Mouse (Mus musculus): ENCODE results near the gene Enpp1.

The Enpp1 gene

DNA sequence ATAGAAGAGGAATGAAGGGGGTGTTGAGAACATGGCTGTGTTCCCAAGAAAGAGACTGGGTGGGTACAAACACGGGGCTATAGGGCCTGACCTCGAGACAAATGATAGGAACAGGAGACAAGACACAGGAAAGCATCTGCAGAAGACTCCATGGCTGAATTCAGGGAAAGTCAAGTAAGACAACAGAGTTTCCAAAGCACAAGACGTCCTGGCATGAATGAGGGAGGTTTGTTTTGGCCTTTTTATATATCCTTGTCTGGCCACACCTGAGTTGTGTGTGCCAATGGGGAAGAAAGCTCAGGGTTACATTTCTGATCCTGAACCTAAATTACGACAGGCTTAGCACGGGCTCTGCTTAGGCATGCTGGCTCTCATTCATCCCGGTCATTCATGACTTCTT lies 4.2 kb downstream of the Enpp1 start:
- peak; percentile 69 for DNase-seq

DNA sequence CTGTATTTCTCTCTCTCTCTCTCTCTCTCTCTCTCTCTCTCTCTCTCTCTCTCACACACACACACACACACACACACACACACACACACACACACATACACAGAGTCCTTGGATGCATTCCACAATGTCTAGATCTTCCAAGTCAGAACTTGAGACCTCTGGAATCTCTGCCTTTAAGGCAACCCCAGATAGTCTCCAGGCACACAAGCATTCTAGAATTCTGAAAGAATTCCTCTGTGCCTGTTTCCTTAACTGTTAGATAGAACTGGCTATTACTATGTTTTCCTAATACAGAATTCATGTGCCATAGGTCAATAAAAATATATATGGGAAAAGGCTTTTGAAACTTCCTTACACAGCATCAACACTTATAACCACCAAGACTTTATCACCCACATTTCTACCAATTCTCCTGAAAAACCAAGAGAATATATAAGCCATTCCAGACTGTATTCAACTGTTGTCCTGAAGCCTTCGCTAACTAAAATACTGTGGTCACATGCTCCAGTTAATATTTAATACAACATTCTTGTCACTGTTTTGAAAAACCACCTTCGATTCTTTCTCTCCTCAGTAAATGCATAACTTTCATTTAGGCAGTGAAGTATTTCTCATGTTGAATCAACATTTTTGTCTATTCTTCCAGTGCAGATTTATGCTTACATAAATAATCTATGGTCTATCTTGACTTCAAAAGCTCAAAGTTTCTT lies 5.4 kb downstream of the Enpp1 start:
- DNase-seq, result no peak

DNA sequence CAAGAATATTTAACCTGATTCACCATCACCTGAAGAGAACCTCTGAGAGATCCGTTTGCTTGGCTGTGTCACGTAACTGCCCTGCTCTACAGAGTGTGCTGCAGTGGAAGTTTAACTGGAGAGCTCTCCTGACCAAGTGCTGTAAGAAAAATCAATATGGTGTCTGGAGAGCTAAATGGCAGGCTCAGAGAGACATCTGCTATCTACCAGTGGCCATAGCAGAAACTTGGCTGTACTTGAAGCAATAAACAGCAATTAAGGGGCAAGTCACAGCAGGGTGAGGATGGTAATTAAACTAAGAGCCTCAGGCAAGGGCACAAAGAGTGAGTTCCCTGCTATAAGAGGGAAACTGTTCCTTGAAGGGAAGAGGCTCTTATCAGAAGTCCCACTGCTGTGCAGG lies 9.3 kb downstream of the Enpp1 start:
- DNase-seq, result no peak

DNA sequence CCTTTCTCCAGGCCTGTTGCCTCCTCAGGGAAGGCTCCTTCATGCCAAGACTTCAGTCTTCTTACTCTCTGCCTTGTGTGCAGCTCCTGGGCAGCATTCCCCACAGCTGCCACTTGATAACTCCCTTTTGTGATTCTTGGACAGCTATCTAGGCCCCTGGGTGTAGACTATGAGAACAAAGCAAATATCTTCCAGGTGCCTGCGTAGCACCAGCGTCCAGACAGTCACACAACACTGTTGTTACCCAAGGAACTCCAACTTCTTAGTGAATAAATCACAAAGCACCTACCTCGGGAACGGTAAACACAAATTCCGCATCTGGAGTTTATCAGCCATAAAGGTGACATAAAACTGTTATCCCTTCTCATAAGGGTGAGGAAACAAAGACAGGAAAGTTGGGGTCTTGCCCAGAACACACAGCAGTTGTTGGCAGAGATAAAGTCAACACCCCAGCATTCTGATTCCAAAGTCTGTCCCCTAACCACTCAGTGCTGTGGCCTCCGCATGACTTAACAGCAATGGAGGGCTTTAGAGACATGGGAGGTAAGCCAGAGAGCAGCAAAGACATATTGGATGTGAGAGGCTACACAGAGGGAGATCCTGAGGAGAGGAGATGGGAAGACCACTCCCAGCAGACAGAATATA lies 13.7 kb downstream of the Enpp1 start:
- peak; percentile 91 for DNase-seq

DNA sequence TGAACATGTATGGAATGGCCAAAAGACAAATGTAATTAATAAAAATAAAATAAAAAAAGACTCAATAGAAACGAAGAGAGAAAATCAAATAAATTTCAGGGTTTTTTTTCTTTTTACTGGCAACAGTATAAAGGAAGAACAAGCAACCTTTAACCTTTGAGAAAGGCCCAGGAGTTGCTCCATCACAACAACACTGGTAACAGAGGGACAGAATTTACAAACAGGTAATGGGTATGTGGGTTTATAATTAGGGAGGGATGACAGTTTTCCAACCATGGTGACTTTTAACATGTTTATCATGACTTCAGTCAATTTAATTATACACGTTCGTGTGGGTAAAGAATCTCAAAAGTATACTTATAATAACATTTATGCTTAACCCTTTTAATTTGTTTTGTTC lies 15.2 kb downstream of the Enpp1 start:
- no peak for DNase-seq

DNA sequence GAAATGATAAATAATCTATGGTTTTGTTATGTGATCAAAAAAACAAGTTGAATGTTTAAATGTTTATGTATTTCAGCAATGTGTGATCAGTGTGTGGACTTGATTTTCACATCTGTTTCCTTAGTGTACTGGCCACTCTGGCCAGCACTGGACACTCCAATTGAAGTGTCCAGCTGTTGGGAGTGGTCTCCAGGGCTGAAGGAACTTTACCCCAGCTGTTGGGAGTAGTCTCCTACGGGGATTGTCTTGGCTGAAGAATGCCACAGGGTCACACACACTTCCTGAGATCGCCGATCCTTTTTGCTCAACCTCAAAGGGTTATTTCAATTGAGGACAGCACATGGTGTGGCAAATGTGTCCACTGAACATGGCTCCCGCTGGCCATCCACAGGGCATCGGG lies 16.2 kb downstream of the Enpp1 start:
- peak; percentile 94 for DNase-seq

DNA sequence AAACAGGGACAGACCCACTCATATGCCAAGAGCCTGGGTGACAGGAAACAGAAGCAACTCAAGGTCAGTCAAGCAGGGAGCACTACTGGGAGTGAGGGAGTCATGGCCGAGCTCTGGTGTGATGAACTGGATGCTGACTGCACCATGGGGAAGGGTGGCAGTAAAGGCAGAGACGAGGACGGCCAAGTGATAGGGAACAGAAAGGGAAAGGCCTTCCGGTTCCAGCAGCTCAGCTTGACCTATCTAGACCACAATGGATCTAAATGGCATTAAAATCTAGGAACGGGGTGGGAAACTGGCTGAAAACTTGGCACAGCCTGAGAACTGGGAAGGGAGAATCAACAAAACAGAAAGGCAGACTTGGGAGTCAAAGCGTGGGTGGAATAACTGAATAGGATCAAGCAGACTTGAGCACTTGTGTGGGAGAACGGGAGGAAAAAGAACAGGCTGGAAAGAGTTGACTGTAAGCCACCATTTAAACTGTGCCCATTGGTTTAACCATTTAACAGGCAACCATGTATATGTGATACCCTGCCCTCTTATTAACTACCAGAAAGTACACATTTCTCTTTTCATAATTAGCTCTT lies 29.3 kb downstream of the Enpp1 start:
- DNase-seq, result peak; percentile 87

DNA sequence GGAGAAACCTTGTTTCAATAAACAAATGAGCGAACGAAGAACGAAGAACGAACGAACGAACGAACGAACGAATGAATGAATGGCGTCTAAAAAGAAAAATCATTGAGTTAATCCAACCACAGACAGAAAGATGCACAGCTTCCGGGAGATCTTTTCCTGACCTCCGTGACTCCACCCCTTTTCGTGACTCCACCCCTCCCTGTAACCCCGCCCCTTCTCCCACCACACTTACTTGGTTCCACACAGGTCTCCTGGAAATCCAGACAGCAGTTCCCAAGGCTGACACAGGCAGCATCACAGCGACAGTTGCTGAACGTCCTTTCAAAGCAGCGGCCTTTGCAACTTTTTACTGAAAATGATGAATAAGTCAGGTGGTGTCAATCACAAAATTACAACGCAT lies 34.3 kb downstream of the Enpp1 start:
- DNase-seq, result no peak

DNA sequence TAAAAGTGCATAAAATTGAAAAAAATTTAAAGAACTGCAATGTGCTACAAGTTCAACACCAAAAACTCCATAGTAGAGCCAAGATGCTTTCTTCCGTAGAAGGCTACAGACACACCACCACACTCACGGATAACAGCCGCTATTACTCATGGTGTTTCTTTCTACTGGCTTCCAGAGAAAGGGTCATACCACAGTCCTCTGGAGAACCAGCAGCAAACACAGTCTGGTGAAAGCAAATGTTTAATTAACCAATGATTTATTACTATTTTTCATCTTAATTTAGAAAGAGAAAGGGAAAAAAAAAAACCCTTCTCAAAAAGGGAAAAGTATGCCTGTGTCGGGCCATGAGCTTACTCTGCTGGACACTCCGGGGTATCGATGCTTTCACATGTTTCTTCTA lies 37.7 kb downstream of the Enpp1 start:
- no peak for DNase-seq

DNA sequence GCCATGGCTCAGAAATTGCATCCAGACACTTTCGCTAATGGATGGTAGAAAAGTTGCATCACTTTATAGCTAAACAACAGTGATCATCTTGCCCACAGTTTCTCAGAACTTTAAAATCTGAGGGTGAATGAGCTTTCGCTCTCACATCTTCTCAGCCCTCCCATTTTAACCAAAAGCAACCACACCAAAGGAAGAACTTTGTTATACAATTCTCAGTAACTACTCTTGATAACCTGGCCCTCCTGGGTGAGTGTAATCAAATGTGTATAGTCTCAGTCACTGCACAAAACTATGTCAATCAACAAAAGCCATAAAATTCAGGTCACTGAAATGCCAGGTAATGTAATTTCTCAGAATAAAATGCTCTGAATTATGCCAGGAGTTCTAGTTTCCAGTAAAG lies 39.0 kb downstream of the Enpp1 start:
- DNase-seq, result no peak

DNA sequence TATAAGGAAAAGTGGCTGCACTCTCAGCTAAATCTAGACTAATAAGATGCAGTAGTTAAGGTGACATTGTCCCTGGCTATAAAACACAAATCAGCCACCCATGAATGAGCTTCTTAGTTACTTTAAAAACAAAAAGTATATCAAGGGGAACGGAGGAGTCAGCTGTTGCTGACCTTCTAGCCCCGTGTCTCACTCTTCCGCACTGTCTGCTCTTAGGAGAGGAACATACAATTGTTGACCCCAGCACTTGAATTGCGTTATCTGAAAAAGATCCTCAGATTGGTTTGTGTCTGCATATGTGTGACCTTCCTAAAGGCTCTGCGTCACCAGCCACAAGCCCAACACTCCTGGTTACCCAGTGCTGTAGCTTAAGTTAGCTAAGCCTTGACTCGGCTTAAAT lies 41.4 kb downstream of the Enpp1 start:
- no peak for DNase-seq

DNA sequence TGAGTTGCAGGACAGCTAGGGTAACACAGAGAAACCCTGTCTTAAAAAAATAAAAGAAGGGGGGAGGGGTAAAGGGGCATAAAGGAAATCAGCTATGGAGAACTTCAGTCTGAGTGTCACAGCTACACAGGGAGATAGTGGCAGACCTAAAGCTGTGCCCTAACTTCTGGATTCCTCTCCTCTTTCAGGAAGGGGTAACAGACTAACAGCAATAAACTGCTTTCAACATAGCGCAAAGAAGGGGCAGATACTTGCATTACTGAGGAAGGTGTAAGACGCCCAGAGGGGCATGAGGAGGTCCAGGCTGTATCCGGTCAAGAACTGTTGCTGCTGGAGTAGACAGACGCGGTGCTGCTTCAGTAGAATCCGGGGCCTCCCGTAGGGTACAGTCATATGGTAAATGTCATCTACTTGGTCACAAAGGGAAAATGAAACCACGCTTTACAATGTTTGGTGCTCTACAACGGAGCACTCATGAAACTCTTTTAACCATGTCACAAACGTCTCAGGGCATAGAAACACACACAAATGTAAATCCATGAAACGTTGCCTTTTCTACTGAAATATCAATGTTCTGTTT lies 60.9 kb downstream of the Enpp1 start:
- DNase-seq, result no peak

DNA sequence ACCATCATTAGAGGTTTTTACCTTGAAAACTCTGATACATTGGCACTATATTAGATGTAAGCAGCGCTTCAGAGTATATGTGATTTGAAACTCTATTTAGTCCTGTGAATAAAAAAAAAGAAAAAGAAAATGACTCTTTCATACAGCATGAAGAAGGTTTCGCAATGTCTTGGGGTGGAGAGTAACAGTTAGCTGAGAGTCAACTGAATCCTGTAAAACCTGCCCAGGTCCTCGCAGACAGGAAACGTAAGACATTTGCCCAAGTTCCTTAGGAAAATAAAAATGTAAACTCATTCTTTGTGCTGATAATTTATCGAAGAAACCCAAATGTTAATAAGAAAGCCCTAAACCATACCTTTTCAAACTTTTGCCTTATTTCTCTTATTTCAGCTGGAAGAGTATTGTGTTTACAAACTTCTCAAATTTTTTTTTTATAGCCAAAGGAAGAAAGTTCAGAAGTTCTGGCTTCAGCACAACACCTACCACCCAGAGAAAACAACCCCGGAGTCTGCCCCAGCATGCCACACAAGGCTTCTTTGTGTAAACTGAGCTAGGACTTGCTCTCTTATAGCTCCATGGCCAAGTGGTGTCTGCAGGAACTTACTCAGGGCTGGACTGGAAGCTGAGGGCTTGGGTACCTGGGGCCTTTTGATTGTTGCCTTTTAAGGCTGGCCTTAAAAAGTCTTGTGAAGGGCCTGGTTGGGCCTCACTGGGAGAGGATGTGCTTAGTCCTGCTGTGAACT lies 63.8 kb downstream of the Enpp1 start:
- DNase-seq, result no peak

DNA sequence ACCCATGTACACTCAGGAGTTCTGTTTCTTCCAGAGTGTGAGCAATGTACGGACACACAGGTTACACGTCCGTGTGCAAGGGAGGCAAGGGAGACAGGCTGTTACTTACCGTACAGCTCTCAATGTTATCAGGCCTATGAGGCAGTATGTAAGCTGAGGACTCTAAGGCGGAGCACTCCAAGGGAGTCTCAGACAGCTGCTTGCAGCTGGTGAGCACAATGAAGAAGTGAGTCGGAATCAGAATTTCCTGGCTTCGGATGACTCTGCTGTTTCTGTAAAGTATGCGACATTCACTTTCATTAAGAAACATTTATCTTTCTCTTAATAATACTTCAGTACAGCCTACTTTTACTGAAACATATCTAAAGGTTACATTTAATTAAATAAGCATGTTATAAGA lies 66.8 kb downstream of the Enpp1 start:
- peak; percentile 96 for DNase-seq

DNA sequence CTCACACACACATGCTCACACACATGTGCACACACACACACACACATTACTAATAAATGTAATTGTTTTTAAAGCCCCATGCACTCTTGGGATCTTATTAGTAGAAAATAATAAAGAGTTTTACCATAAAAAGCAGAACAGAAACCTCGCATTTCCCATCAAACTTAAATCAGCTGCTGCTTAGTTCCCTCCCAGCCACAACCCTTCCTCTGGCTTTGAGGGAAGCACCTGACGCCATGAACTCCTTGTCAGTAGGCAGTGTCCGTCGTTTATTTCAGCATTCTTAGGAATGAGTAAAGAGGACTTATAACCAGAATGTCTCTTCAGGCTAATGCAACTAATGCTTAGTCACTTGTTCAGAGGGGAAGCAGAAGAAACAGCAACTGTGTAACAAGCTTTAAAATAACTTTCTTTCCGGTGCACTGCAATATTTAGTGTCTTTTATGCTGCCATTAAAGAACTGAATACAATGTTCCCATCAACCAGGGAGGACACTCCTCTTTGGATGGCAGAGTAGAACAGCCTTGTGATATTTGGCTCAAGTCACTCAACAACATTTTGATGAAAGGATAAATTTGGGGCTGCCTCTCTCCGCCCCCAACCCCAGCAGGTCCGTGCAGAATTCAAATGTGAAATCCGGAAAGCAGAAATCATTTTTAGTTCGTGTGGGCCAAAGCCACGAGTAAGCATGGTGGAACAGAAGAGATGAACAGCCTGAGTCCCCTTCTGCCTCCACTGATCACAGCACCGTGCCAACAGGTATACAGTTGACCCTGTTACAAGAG lies 69.0 kb downstream of the Enpp1 start:
- DNase-seq, result peak; percentile 91

DNA sequence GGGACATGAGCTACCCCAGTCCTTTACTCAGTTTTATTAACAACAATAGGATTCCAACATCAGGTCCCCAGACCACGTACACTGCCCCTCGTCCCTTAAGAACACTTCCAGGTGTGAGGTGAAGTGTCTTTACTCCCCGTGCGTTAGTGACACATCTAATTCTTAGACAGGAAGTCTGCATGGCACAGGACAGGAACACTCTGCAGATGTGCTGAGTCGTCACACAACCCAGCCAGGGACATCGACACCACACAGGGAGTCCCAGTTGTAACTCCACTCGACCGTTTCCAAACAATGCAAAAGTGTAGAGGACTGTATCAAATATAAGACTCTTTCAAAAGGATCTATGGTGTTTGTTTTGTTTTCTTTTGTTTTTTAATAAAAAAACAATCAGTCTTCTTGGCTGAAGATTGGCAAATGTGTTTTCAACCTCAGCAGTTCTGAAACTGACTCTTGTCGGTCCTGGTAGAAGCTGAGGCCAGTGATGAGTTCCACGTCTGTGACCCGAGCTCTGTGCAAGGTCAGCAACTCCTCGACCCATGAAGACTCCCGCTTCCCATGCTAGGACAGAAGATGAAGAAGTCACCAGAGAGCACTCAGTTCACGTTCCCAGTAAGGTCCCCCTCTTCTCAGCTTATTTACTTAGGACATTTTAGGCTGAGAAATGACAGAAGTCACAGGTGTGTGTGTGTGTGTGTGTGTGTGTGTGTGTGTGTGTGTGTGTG lies 70.4 kb downstream of the Enpp1 start:
- peak; percentile 91 for DNase-seq

DNA sequence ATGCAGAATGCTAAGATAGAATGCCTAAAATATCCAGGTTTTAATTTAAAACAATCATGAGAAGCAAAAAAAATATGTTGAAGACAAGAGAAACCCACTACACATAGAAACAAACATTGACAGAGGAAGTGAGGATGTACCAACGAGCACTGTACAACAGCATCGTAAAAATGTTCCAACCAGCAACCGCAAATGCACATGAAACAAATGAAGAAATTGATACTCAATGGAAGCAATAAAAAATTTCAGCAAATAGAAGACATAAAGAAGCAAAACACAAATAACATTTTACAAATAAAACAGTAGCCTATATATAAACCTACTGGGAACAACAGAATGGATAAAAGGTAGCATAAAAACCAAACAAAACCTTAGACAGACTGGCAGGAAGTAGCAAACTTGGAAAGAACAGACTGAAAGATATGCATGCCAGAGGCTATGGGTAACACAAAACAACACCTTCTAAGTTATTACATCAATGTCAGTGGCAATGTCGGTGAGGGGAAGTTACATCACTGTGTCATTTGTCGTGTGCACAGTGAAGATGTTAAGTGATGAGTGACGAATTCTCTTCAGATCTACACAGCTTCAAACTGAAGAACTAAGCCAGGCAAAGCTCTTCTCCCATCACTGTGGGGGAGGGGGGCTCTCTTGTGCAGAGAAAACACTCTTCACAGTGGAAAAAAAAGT lies 71.6 kb downstream of the Enpp1 start:
- no peak for DNase-seq

DNA sequence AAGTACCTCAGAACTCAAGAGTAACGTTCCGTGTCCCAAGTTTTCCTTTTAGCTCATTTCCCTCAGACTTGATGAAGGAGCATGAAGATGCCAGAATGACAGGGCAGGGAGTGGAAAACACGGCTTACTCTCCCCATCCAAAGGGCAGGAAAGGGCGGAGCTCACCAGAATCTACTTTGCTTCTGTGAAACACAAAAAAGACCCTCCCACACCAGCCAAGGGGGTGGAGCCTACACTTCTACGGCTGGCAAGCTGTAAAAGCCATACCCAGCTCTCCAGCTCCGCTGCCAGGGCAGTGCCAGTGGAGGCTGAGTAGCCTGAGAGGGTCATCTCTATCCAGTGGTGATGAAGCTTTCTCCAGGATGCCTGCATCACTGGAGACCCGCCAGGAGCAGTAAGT lies 72.4 kb downstream of the Enpp1 start:
- peak; percentile 80 for DNase-seq

DNA sequence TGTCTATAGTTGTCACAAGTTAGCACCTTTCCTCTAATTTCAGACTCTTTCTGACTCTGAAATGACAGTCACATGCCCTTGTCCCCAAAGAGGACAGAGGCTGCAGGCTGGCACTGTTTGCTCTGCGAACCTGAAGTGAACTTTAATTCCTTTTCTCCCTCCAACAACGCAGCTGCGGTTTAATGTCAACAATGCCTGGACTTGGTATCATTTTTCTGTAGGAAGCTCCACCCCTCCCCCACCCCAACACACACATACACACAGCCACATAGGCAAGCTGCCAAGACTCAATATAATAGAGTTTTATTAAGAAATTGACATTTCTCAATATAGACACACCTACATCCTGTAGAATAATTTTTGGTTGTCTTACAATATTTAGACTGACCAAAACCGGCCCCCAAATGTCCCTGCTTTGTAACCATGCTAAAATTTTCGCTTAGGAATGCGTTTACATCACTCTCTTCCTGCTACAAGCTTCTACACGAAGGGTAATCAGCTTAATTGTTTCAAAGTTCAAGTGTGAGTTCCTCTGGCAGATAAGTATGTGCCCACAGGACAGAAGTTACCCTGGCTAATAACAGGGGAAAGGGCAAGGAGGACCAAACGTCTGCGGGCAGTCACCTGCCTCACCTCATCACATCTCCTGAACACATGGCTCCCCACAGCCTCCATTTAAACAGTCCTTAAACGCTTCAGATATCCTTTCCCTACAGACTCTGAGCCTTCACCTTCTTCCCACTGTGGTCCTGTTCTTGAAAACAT lies 73.5 kb downstream of the Enpp1 start:
- DNase-seq, result peak; percentile 55

DNA sequence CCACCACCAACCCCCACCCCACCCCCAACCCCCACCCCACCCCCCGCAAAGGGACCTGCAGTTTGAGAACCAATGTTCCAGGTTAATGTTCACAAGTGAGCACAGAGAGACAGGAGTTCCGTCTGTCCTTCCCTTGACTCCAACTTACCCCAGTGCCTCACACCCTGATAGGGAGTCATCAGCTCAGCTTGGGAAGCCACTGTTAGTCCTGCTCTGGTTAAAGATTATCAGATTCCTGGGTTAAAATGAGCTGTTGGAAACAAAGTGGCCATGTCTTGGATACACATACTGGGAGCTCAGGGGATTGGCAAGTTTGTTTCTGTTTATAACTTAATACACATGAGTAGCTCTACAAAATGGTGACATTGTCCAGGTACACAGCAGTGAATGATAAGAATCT lies 75.0 kb downstream of the Enpp1 start:
- peak; percentile 30 for DNase-seq

DNA sequence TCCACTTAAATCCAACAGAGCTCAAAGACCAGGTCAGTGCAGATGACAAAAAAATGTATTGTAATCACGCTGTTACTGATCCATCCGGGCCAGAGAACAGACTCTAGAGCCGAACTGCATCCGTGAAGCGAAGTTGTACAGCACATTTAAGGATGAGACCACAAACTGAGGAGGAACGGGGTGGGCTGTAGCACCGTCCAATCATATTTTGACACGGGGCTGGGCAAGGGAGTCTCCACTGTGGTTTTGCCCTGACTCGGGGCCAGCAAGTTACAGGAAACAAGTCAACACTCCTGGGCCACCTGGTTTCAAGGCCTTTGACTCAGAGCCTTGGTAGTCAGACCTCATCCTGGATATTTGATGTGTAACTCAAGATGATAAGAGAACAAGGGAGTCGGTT lies 76.1 kb downstream of the Enpp1 start:
- peak; percentile 92 for DNase-seq

Data from heart, adult 11 months (tissue).